Mouse (Mus musculus) spleen, adult 2 months (tissue): ENCODE results near the gene Hdac9.

Source experiments
- CTCF ChIP-seq: fragments of 200-500 bp; IDR thresholded peaks from 2 replicates; pipeline ENCODE4 v1.5.1; 2011; ENCODE audit warnings: mild to moderate bottlenecking, inconsistent platforms; ENCODE audit not compliant: insufficient read depth, insufficient read length, insufficient replicate concordance; ENCODE audit errors: extremely low read depth
- POLR2A ChIP-seq: fragments of 200-500 bp; IDR thresholded peaks from 2 replicates; pipeline ENCODE4 v1.6.1; 2011; ENCODE audit warnings: low read depth, low read length, inconsistent platforms

- no peak for TF ChIP-seq POLR2A
- no peak for TF ChIP-seq CTCF
These were observed 716.9 kb downstream of the Hdac9 start for GRCm38 (mm10) chr12:34200030-34200446.
